In the genomic region with DNA sequence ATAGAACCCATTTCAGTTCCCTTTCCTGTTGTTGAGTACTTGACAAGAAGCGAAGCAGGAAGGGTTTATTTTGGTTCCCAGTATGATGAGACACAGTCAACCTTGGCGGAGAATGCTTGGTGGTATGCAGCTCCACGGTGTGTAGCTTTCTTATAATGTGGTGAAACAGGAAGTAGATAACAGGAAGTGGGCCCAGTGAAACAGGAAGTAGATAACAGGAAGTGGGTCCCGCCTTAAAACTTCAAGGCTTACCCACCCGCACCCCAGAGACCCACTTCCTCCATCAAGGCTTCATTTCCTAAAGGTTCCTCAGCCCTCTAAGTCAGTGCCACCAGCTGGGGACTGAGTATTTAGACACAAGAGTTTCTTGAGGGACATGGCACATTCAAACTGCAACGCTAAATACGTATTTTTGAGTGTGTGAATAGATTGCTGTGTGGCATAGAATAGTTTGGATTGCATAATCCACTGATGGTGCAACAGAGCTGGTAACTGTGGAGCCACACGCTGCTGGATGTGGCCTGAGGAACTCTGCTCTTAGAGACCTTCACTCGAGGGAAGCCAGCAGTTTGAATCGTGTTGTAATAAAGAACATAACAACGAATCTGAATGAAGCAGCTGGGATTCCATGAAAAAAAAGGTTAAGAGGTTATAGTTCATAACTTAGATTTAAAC, we compare ENCODE assay signal across 13 mouse cellular contexts.
DNase-seq lines count a peak whose midpoint lies in the region; TF ChIP-seq lines count a peak whose summit lies in the region.
"Had no signal": no experiment of that assay in that cellular context is flagged by ENCODE, and none has a peak within 500 bp of the region (broad histone marks: within the 10 kb centered on the region; RNA-seq: fewer than 3 reads in every experiment).

No protein-coding gene starts in this region.

- no peaks in the 10 kb centered on the region for H3K36me3 ChIP-seq in heart, adult 2 months (ENCODE audit: control insufficient read depth, insufficient read depth, low read length)
- H3K36me3 ChIP-seq: embryonic facial prominence, embryonic 10.5 days; forebrain, embryonic 12.5 days; hindbrain, embryonic 12.5 days had no signal

- H3K79me2 ChIP-seq in heart, adult 2 months (replicated peaks; ENCODE audit: control insufficient read depth, insufficient read depth, low read length), result no peaks in the 10 kb centered on the region

- H3K4me1 ChIP-seq in heart, adult 2 months (ENCODE audit: control insufficient read depth, insufficient read depth, low read length), result peaks cover 1% of the 10 kb centered on the region; the same call in 1 of the 2 replicates
- H3K4me1 ChIP-seq: embryonic facial prominence, embryonic 10.5 days; forebrain, embryonic 12.5 days; hindbrain, embryonic 12.5 days had no signal

- H3K27me3 ChIP-seq in heart, adult 2 months (ENCODE audit: control insufficient read depth, insufficient read depth, low read length), result no peaks in the 10 kb centered on the region
- H3K27me3 ChIP-seq: forebrain, embryonic 12.5 days; hindbrain, embryonic 12.5 days had no signal

- DNase-seq in heart, adult 8-10 months (ENCODE audit: low spot score), result peak; percentile 11
- DNase-seq in heart, adult 2 months, result no peak
- DNase-seq in CD4-positive helper T cell, adult 2 months (ENCODE audit: low read depth, low spot score), result peak; percentile 5
- peak; percentile 5 for DNase-seq in induced T-regulatory cell, adult 2 months (ENCODE audit: low read depth)
- peak; percentile 5 to 19 for DNase-seq in monocyte, adult 2 months (ENCODE audit: low read depth in 1 of 2, low spot score in 2 of 2)
- no peak for DNase-seq in frontal cortex, postnatal 14 days (ENCODE audit: low spot score in 2 of 2)
- DNase-seq in urinary bladder, adult 2 months (ENCODE audit: low spot score), result no peak
- no peak for DNase-seq in gastrocnemius, postnatal 36 days
- DNase-seq: layer of hippocampus, postnatal 36 days had no signal

- TF ChIP-seq CTCF in heart, adult 2 months (IDR thresholded peaks at IDR 0.05), result no peak

- H3K27ac ChIP-seq in heart, adult 2 months, result no peak overlapping the region
- H3K27ac ChIP-seq: embryonic facial prominence, embryonic 10.5 days; forebrain, embryonic 12.5 days; hindbrain, embryonic 12.5 days; kidney, postnatal 0 days had no signal

- WGBS in heart, adult 2 months, result 67% methylated on average over 11 of the region's 11 CpGs

- no peak overlapping the region for H3K9ac ChIP-seq in heart, adult 2 months (ENCODE audit: low read depth, low read length)
- H3K9ac ChIP-seq: forebrain, embryonic 12.5 days; hindbrain, embryonic 12.5 days had no signal

- TF ChIP-seq EP300 in heart, adult 2 months (IDR thresholded peaks at IDR 0.05; ENCODE audit: insufficient read depth, low read depth, low read length), result no peak

- no peak overlapping the region for H3K4me3 ChIP-seq in heart, adult 2 months
- H3K4me3 ChIP-seq: embryonic facial prominence, embryonic 10.5 days; forebrain, embryonic 12.5 days; hindbrain, embryonic 12.5 days had no signal

- no peak for TF ChIP-seq POLR2A in heart, adult 2 months (IDR thresholded peaks at IDR 0.05; ENCODE audit: insufficient read depth, low read depth, low read length)

- intact Hi-C loops in heart, adult 2 months (cut with DNase I), result no loop called here
- intact Hi-C loops in gastrocnemius, postnatal 36 days (cut with DNase I), result no loop called here

Comparison
In these comparisons a context has a peak if more than half of its experiments do, and no peak if none do; other contexts are left out.
1. DNase-seq: peak in heart, adult 8-10 months (single experiment), CD4-positive helper T cell, adult 2 months (single experiment), induced T-regulatory cell, adult 2 months (single experiment) and monocyte, adult 2 months (2 of 2); none in heart, adult 2 months (0 of 2), frontal cortex, postnatal 14 days (0 of 2), urinary bladder, adult 2 months (single experiment) and gastrocnemius, postnatal 36 days (0 of 2).